Mouse (Mus musculus): ENCODE results near the gene Smyd3. TPM values are rescaled to one million over a fixed set of nuclear protein-coding genes. Genes with fewer than 3 reads are reported as not detected.

The Smyd3 gene
- polyA plus RNA-seq, 1 experiment from 2014 or later: 22.3 TPM

- no peak for DNase-seq (ENCODE audit: low spot score)
- Histone ChIP-seq H3K9me3 (ENCODE audit: control insufficient read depth, low read length) (no peaks in the 10 kb centered on the region), H3K27me3 (replicated peaks; ENCODE audit: control insufficient read depth, insufficient read depth, low read length) (no peaks in the 10 kb centered on the region), H3K9ac (ENCODE audit: low read length) (no peak overlapping the region), H3K27ac (ENCODE audit: low read depth) (no peak overlapping the region), H3K4me3 (ENCODE audit: low read depth, low read length) (no peak overlapping the region), H3K36me3 (ENCODE audit: control insufficient read depth, insufficient read depth, low read length) (no peaks in the 10 kb centered on the region), H3K4me2 (ENCODE audit: low read length) (no peak overlapping the region), H3K4me1 (replicated peaks; ENCODE audit: control insufficient read depth, insufficient read depth, low read length) (peaks cover 5% of the 10 kb centered on the region; the same call in 1 of the 2 replicates)
- whole genome bisulfite sequencing: 59% methylated on average over 3 of the region's 3 CpGs
- ATAC-seq (replicated peaks; ENCODE audit: low FRiP score, low TSS enrichment, low read depth): no peak
These were observed 507.9 kb downstream of the Smyd3 start for GRCm38 (mm10) chr1:179009911-179010310.

- DNase-seq (ENCODE audit: low spot score): no peak
- no peak overlapping the region for H3K27ac ChIP-seq (ENCODE audit: low read depth)
- H3K4me1 ChIP-seq (replicated peaks; ENCODE audit: control insufficient read depth, insufficient read depth, low read length): no peaks in the 10 kb centered on the region
- H3K9me3 ChIP-seq (ENCODE audit: control insufficient read depth, low read length): no peaks in the 10 kb centered on the region
- WGBS: 67% methylated on average over 7 of the region's 7 CpGs
- no peak for ATAC-seq (replicated peaks; ENCODE audit: low FRiP score, low TSS enrichment, low read depth)
- no peak overlapping the region for H3K4me3 ChIP-seq (ENCODE audit: low read depth, low read length)
- H3K36me3 ChIP-seq (ENCODE audit: control insufficient read depth, insufficient read depth, low read length): no peaks in the 10 kb centered on the region
- H3K4me2 ChIP-seq (ENCODE audit: low read length): no peak overlapping the region
- H3K27me3 ChIP-seq (replicated peaks; ENCODE audit: control insufficient read depth, insufficient read depth, low read length): no peaks in the 10 kb centered on the region
- no peak overlapping the region for H3K9ac ChIP-seq (ENCODE audit: low read length)
These were observed 513.5 kb downstream of the Smyd3 start for GRCm38 (mm10) chr1:179004133-179004866.

DNA sequence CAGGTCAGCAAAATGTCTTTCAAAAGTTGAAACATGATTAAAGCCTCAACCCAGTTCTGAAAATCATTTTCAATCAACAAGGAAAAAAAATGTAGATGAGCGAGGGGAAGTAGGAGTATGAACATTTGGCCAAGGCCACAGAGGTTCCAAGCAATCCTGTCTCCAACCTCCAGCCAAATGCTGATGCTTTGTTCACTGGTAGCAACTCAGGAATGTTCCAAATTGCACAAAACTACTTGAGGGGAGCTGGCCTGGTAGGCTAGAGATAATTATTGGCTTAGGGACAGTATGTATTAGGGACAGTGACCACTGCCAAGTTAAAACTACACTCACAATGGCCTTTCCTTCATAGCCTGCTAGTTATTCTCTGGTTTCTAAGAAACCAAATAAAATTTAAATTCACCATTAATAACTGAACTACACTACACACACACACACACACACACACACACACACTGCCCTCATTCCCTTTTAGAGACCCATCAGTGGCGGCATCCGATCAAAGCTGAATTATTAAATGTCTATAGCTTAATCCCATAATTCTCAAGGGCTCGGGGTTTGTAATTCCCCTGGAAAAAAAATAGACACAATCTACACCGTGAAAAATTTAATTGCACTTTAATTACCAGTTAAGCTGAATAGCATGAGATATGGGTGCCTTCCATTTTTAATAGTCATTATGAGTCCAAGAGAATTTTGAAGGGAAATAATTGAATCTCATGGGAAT is 514.3 kb downstream of the Smyd3 start:
- H3K4me3 ChIP-seq (ENCODE audit: low read depth, low read length): no peak overlapping the region
- WGBS: 87% methylated on average over 5 of the region's 5 CpGs
- H3K4me1 ChIP-seq (replicated peaks; ENCODE audit: control insufficient read depth, insufficient read depth, low read length): no peaks in the 10 kb centered on the region
- no peak overlapping the region for H3K4me2 ChIP-seq (ENCODE audit: low read length)
- H3K9ac ChIP-seq (ENCODE audit: low read length): no peak overlapping the region
- H3K9me3 ChIP-seq (ENCODE audit: control insufficient read depth, low read length): no peaks in the 10 kb centered on the region
- DNase-seq (ENCODE audit: low spot score) (no peak), ATAC-seq (replicated peaks; ENCODE audit: low FRiP score, low TSS enrichment, low read depth) (no peak)
- no peaks in the 10 kb centered on the region for H3K36me3 ChIP-seq (ENCODE audit: control insufficient read depth, insufficient read depth, low read length)
- H3K27me3 ChIP-seq (replicated peaks; ENCODE audit: control insufficient read depth, insufficient read depth, low read length): no peaks in the 10 kb centered on the region
- no peak overlapping the region for H3K27ac ChIP-seq (ENCODE audit: low read depth)

DNA sequence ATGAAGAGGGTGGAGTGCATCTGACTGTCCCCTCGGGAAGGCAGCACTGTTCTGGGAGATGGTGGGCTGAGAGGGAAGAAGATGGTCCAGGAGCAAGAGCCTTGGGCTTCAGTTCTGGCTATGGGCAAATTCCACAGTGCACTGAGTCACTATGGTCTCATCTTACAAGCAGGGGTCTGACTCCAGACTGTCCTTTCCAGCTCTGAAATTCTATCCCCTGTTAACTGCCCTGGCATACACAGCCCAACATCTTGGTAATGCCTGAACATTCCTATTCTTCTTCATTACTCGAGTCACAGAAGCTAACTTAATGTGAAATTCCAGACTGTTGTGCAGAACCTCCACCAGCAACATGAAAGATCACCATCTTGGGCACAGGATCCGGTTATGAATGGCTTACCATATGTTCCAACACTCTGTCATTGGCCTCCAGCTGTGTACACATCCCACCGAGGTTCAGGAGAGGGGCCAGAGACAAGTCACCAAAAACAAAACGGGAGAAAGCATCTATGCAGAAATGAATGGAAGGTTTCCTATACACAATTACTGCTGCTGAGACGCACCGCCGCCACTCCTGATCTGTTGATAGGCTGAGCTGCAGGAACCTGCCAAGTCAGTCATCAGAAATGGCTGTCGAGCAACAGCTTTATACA is 517.8 kb downstream of the Smyd3 start:
- H3K9ac ChIP-seq (ENCODE audit: low read length): no peak overlapping the region
- H3K27me3 ChIP-seq (replicated peaks; ENCODE audit: control insufficient read depth, insufficient read depth, low read length): no peaks in the 10 kb centered on the region
- H3K4me2 ChIP-seq (ENCODE audit: low read length): no peak overlapping the region
- ATAC-seq (replicated peaks; ENCODE audit: low FRiP score, low TSS enrichment, low read depth) (no peak), DNase-seq (ENCODE audit: low spot score) (no peak)
- H3K9me3 ChIP-seq (ENCODE audit: control insufficient read depth, low read length): no peaks in the 10 kb centered on the region
- H3K4me1 ChIP-seq (replicated peaks; ENCODE audit: control insufficient read depth, insufficient read depth, low read length): peaks cover 21% of the 10 kb centered on the region
- no peak overlapping the region for H3K27ac ChIP-seq (ENCODE audit: low read depth)
- no peaks in the 10 kb centered on the region for H3K36me3 ChIP-seq (ENCODE audit: control insufficient read depth, insufficient read depth, low read length)
- H3K4me3 ChIP-seq (ENCODE audit: low read depth, low read length): no peak overlapping the region
- 64% methylated on average over 9 of the region's 9 CpGs for WGBS

DNA sequence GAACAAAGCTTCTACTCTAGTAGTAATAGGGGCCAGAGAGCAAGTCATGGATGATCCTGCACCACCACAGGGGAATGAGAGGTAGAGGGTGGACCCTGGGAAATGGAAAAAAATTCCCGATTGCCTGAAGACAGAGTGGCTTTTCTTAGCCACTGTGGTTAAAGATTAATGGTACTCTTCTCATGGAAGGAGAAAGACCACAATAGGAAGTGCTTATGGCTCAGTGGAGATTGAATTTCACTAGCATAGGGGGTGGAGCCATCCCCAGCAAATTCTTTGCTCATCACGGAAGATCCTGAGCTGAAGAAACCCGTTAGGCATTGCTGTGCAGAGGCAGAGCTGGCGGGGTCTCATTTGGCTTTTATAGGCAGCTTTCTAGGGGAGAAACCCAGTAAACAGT is 520.0 kb downstream of the Smyd3 start:
- 0 out of 2 replicates have a peak, but pooled peaks have one; percentile 47 for ATAC-seq (replicated peaks; ENCODE audit: low FRiP score, low TSS enrichment, low read depth)
- Histone ChIP-seq H3K36me3 (ENCODE audit: control insufficient read depth, insufficient read depth, low read length) (no peaks in the 10 kb centered on the region), H3K9me3 (ENCODE audit: control insufficient read depth, low read length) (no peaks in the 10 kb centered on the region), H3K4me3 (ENCODE audit: low read depth, low read length) (no peak overlapping the region), H3K27ac (ENCODE audit: low read depth) (no peak overlapping the region), H3K4me2 (ENCODE audit: low read length) (no peak overlapping the region), H3K9ac (ENCODE audit: low read length) (no peak overlapping the region), H3K4me1 (replicated peaks; ENCODE audit: control insufficient read depth, insufficient read depth, low read length) (peaks cover 21% of the 10 kb centered on the region), H3K27me3 (replicated peaks; ENCODE audit: control insufficient read depth, insufficient read depth, low read length) (no peaks in the 10 kb centered on the region)
- 6% methylated on average over 4 of the region's 4 CpGs for WGBS
- no peak for DNase-seq (ENCODE audit: low spot score)

DNA sequence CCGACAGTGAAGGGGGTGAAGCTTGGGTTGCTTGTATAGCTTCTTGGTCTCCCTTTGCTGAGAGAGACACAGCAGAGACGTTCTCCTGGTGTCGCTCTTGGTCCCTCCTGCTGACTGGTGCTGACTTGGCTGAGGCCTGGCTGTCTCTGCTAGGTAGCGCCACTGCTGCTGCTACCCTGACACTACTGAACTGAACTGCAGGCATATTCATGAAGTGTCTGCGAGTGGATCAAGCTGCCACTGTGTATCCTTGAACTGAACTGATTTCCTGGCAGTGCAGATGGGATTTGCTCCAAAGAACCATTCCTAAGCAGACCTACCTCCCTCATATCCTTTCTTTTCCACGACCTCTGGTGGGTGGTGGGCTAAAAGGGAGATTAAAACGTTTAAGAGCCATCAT is 523.6 kb downstream of the Smyd3 start:
- peaks cover 21% of the 10 kb centered on the region for H3K4me1 ChIP-seq (replicated peaks; ENCODE audit: control insufficient read depth, insufficient read depth, low read length)
- no peak overlapping the region for H3K4me3 ChIP-seq (ENCODE audit: low read depth, low read length)
- no peaks in the 10 kb centered on the region for H3K9me3 ChIP-seq (ENCODE audit: control insufficient read depth, low read length)
- DNase-seq (ENCODE audit: low spot score) (no peak), ATAC-seq (replicated peaks; ENCODE audit: low FRiP score, low TSS enrichment, low read depth) (no peak)
- 71% methylated on average over 7 of the region's 7 CpGs for WGBS
- H3K9ac ChIP-seq (ENCODE audit: low read length): no peak overlapping the region
- no peak overlapping the region for H3K27ac ChIP-seq (ENCODE audit: low read depth)
- H3K4me2 ChIP-seq (ENCODE audit: low read length): no peak overlapping the region
- H3K36me3 ChIP-seq (ENCODE audit: control insufficient read depth, insufficient read depth, low read length): no peaks in the 10 kb centered on the region
- no peaks in the 10 kb centered on the region for H3K27me3 ChIP-seq (replicated peaks; ENCODE audit: control insufficient read depth, insufficient read depth, low read length)

GRCm38 (mm10) chr1:178992503-178992902 is 525.3 kb downstream of the Smyd3 start:
- 87% methylated on average over 3 of the region's 3 CpGs for WGBS
- Histone ChIP-seq H3K27me3 (replicated peaks; ENCODE audit: control insufficient read depth, insufficient read depth, low read length) (no peaks in the 10 kb centered on the region), H3K36me3 (ENCODE audit: control insufficient read depth, insufficient read depth, low read length) (no peaks in the 10 kb centered on the region), H3K4me2 (ENCODE audit: low read length) (no peak overlapping the region), H3K4me1 (replicated peaks; ENCODE audit: control insufficient read depth, insufficient read depth, low read length) (peaks cover 14% of the 10 kb centered on the region), H3K9me3 (ENCODE audit: control insufficient read depth, low read length) (no peaks in the 10 kb centered on the region), H3K27ac (ENCODE audit: low read depth) (no peak overlapping the region), H3K4me3 (ENCODE audit: low read depth, low read length) (no peak overlapping the region), H3K9ac (ENCODE audit: low read length) (no peak overlapping the region)
- ATAC-seq (replicated peaks; ENCODE audit: low FRiP score, low TSS enrichment, low read depth): no peak
- no peak for DNase-seq (ENCODE audit: low spot score)

DNA sequence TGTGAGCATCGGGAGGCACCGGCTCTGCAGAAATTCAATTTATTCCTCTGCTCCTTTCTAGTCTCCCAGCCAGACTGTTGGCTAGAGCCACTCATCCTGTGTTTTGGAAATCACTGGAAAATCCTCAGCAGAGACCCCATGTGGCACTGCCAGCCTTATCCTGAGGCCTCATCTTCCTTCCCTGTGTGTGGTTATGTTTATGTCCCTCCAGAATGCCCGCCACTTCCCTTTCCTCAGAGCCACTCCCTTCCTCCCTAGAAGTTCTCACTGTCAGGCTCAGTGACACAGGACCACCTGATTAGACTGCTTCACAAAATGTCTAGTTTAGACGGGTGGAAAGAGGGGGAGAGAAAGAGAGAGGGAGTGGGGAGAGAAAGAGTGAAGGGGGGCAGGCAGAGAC is 526.4 kb downstream of the Smyd3 start:
- Histone ChIP-seq H3K27me3 (replicated peaks; ENCODE audit: control insufficient read depth, insufficient read depth, low read length) (no peaks in the 10 kb centered on the region), H3K36me3 (ENCODE audit: control insufficient read depth, insufficient read depth, low read length) (no peaks in the 10 kb centered on the region), H3K4me2 (ENCODE audit: low read length) (no peak overlapping the region), H3K27ac (ENCODE audit: low read depth) (no peak overlapping the region), H3K4me3 (ENCODE audit: low read depth, low read length) (no peak overlapping the region), H3K9me3 (ENCODE audit: control insufficient read depth, low read length) (no peaks in the 10 kb centered on the region), H3K9ac (ENCODE audit: low read length) (no peak overlapping the region), H3K4me1 (replicated peaks; ENCODE audit: control insufficient read depth, insufficient read depth, low read length) (peaks cover 6% of the 10 kb centered on the region)
- 52% methylated on average over 4 of the region's 4 CpGs for WGBS
- no peak for DNase-seq (ENCODE audit: low spot score)
- ATAC-seq (replicated peaks; ENCODE audit: low FRiP score, low TSS enrichment, low read depth): no peak
